Mouse (Mus musculus): Measurements from ENCODE around the gene Slc31a2.

DNA sequence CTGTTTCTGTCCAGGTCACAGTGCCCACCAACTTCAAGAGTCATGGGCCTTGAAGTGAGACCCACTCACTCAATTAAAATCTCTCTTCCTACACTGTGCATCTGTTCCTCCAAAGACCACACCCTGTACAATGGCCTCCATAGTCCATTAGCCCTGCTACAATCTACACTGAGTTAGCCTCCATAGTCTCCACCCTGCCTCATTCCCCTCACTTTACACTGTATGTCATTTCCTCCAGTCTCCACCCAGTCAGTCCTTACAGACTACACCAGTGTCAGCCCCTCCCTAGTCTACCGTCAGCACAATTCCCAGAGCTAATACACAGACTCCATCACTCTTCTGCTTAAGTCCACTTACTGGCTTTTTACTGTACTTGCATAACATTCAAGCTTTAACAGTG lies 40.9 kb downstream of the Slc31a2 start:
- TF ChIP-seq POLR2A (IDR thresholded peaks at IDR 0.05; ENCODE audit: insufficient read length, low read depth) (no peak), E2F4 (IDR thresholded peaks at IDR 0.05; ENCODE audit: insufficient read depth) (no peak), TCF12 (IDR thresholded peaks at IDR 0.05; ENCODE audit: insufficient read depth, poor library complexity, severe bottlenecking) (no peak), REST (IDR thresholded peaks at IDR 0.05; ENCODE audit: insufficient read depth, insufficient read length) (no peak), MAX (IDR thresholded peaks at IDR 0.05; ENCODE audit: low read depth) (no peak), USF1 (IDR thresholded peaks at IDR 0.05; ENCODE audit: low read depth) (no peak), SRF (IDR thresholded peaks at IDR 0.05; ENCODE audit: control insufficient read depth, insufficient read length, low read depth) (no peak), MYOG (IDR thresholded peaks at IDR 0.05; ENCODE audit: control insufficient read depth in 1 of 3, insufficient read depth in 1 of 3, insufficient read length in 2 of 3, low read depth in 2 of 3) (no peak), POLR2AphosphoS2 (IDR thresholded peaks at IDR 0.05; ENCODE audit: insufficient read length, low read depth) (no peak), MYOD1 (IDR thresholded peaks at IDR 0.05; ENCODE audit: control insufficient read depth in 1 of 3, insufficient read length in 2 of 3, low read depth in 2 of 3) (no peak), TCF3 (IDR thresholded peaks at IDR 0.05; ENCODE audit: insufficient read length, low read depth) (no peak)
